In genomic region chr12:86894184-86894839, GRCm38 (mm10) we compare ENCODE assay signal across 8 mouse cellular contexts. TPM values are rescaled to one million over a fixed set of nuclear protein-coding genes. Genes with fewer than 3 reads are reported as not detected.
A peak's percentile ranks its signal among the peaks of the same experiment; 100 is the strongest.
DNase-seq lines count a peak whose midpoint lies in the region; ATAC-seq lines count a peak whose summit lies in the region.

No protein-coding gene starts in this region.

- peak; percentile 98 to 100 for DNase-seq in adrenal gland, adult (ENCODE audit: inconsistent age in 2 of 2, low spot score in 1 of 2)
- DNase-seq in embryo, embryonic 10 days (ENCODE audit: low spot score): peak; percentile 93
- DNase-seq in gastrocnemius, postnatal 10 days: peak; percentile 98
- peak; percentile 100 for DNase-seq in induced T-regulatory cell, adult 2 months (ENCODE audit: low read depth)
- DNase-seq in left cerebral cortex, adult 8-10 months (ENCODE audit: low spot score in 2 of 2): peak; percentile 96 to 98
- peak; percentile 99 for DNase-seq in right cerebral cortex, adult 18-20 months
- DNase-seq in urinary bladder, adult 2 months (ENCODE audit: low spot score): peak; percentile 94

- ATAC-seq in megakaryocyte, adult 5-6 weeks (ENCODE audit: poor library complexity, severe bottlenecking): peak; percentile 75

RNA-seq across cellular contexts. Expression of gene Irf2bpl, which starts 9.7 kb away (rescaled TPM):
- 10 to 100 TPM; 42.9 to 46.7 TPM for total RNA-seq in gastrocnemius, postnatal 10 days (2021)
- total RNA-seq in left cerebral cortex, adult 8-10 months (2022): 10 to 100 TPM; 60.7 to 74.9 (median 68.5) TPM
- total RNA-seq in megakaryocyte, adult 5-6 weeks (2015): 3.0 and 3.6 TPM in 2 replicates
- 1.4 and 3.5 TPM in 2 replicates for total RNA-seq in megakaryocyte, adult 5-6 weeks (2017)
- polyA plus RNA-seq in urinary bladder, adult 2 months (2012; rRNA removed): 29.6 and 38.2 TPM in 2 replicates

RNA-seq across cellular contexts. Expression of gene Cipc, which starts 52.5 kb away (rescaled TPM):
- total RNA-seq in gastrocnemius, postnatal 10 days (2021): 10 to 100 TPM; 17.5 to 22.8 TPM
- 100 to 1,000 TPM in 1 of 4 experiments, 10 to 100 TPM in 3; 95.7 to 109 (median 99.4) TPM for total RNA-seq in left cerebral cortex, adult 8-10 months (2022)
- 12.0 and 12.9 TPM in 2 replicates for total RNA-seq in megakaryocyte, adult 5-6 weeks (2015)
- total RNA-seq in megakaryocyte, adult 5-6 weeks (2017): 8.9 and 11.0 TPM in 2 replicates
- 46.4 and 52.3 TPM in 2 replicates for polyA plus RNA-seq in urinary bladder, adult 2 months (2012; rRNA removed)

Comparison
In these comparisons a context has a peak if more than half of its experiments do, and no peak if none do; other contexts are left out.
1. Peak in every context shown above with its lines: DNase-seq and ATAC-seq.
2. RNA of gene Irf2bpl, which starts 9.7 kb away (total RNA-seq): 60.7 to 74.9 TPM in left cerebral cortex, adult 8-10 months and 42.9 to 46.7 TPM in gastrocnemius, postnatal 10 days; 1.4 to 3.6 TPM in megakaryocyte, adult 5-6 weeks; every median in the first group is over 4 times any median in the second.
3. RNA of gene Cipc, which starts 52.5 kb away (total RNA-seq): 95.7 to 109 TPM in left cerebral cortex, adult 8-10 months; 17.5 to 22.8 TPM in gastrocnemius, postnatal 10 days and 8.9 to 12.9 TPM in megakaryocyte, adult 5-6 weeks; every median in the first group is over 4 times any median in the second.